Mouse (Mus musculus) cerebellum, adult 2 months (tissue): ENCODE measurements around the gene Nap1l5. TPM values are rescaled to one million over a fixed set of nuclear protein-coding genes. Genes with fewer than 3 reads are reported as not detected.
A peak's percentile ranks its signal among the peaks of the same experiment; 100 is the strongest.

Source experiments
- DNase-seq, 2 experiments: peaks; one replicate each; pipeline ENCODE4 v3.0.0; 2021
- H3K27ac ChIP-seq: fragments of 200-500 bp; 2 replicates; pipeline ENCODE4 v1.5.1; 2012; ENCODE audit warnings: low read length, control low read depth, inconsistent platforms; ENCODE audit not compliant: insufficient read depth
- H3K27me3 ChIP-seq: fragments of 200-500 bp; 2 replicates; pipeline ENCODE4 v1.6.1; 2012; ENCODE audit warnings: inconsistent platforms, mild to moderate bottlenecking, low read length, moderate library complexity; ENCODE audit not compliant: control insufficient read depth, insufficient read depth
- H3K4me1 ChIP-seq: fragments of 200-500 bp; 2 replicates; pipeline ENCODE4 v1.6.1; 2011; ENCODE audit warnings: low read length; ENCODE audit not compliant: control insufficient read depth, insufficient read depth
- H3K4me3 ChIP-seq: fragments of 200-500 bp; replicated peaks from 2 replicates; pipeline ENCODE3; 2011; ENCODE audit warnings: mild to moderate bottlenecking, low read depth, low read length, control low read depth; ENCODE audit not compliant: insufficient read depth
- CTCF ChIP-seq: fragments of 200-500 bp; IDR thresholded peaks from 2 replicates; pipeline ENCODE4 v1.5.1; 2011; ENCODE audit warnings: low read depth, mild to moderate bottlenecking, control low read depth, low read length, moderate library complexity, borderline replicate concordance; ENCODE audit not compliant: insufficient read depth
- POLR2A ChIP-seq: fragments of 200-500 bp; IDR thresholded peaks from 2 replicates; pipeline ENCODE4 v1.6.1; 2011; ENCODE audit warnings: low read length, control low read depth, borderline replicate concordance; ENCODE audit not compliant: insufficient read depth
- WGBS: fragments of 180-500 bp; shearing (Covaris S2); methylation state at CpG from one replicate; pipeline ENCODE4 v1.1.7; 2018; 5-methylcytosine and 5-hydroxymethylcytosine counted together
- polyA plus RNA-seq: library from polyadenylated mRNA; depleted of rRNA; stranded (reverse); fragments of >200 nt; gene quantifications from 2 replicates; pipeline ENCODE4 v1.2.3, GENCODE M21; 2012

Gene Nap1l5
- polyA plus RNA-seq, 1 experiment: 689 TPM

DNA sequence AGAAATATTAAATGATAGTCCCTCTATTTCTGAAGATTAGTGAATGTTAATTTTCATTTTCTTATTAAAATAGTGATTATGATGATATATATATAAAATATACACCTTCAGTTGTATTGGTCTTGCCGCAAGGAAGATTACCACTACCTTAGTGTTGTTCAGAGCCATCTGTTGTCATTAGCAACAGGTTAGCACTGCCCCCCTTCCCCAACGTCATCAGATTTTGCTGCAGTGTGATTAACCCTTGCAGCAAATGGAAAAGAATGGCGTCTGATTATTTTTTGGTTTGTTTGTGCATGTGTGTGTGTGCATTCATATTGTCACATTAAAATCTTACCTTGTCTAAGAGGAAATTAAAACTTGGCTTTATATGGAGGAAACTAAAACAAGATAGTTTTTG, 2.3 kb downstream of the Nap1l5 start:
- 35% methylated on average over 3 of the region's 3 CpGs for WGBS
- peak overlapping the region; percentile 32 for H3K4me3 ChIP-seq
- no peak overlapping the region for H3K27ac ChIP-seq
- TF ChIP-seq CTCF: no peak
- no peak for TF ChIP-seq POLR2A
- H3K4me1 ChIP-seq: peaks cover 5% of the 10 kb centered on the region; the same call in 1 of the 2 replicates
- H3K27me3 ChIP-seq: no peaks in the 10 kb centered on the region
- DNase-seq: peak; percentile 57 to 70

DNA sequence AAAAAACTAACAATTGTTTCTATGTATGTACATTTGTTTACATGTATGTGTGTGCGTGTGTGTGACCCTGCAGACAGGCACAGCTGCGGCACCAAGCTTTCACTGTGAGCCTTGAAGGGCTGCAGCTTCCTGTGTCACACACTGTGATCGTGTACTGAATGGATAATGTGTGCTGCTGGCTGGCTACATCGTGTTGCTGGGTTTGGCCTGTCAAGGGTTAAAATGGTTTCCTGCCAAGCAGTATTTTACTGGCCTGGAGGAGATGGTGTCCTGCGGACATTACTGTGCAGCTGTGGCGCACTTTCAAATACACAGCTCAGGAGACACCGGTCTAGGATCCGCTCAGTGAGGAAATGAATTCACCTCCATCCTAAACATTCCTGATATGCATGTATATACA, 3.7 kb downstream of the Nap1l5 start:
- no peak overlapping the region for H3K27ac ChIP-seq

DNA sequence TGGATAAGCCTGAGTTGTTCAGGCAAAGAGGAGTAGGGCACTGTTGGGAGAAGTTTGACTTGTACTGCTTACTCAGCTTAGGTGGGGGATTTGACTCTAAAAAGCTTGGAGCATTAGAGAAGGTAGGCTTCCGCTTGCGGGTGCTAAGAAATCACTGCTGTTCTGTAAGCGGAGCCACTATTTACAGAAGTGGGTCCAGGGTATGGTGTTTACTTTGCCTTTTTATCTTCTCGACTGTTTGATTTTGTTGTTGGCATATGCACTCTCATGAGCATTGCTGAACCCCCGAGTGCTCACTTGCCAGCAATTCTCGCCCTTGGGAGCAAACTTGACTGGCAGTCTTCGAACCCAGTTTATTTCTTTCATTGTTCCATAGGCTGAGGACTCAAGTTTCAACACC, 6.3 kb downstream of the Nap1l5 start:
- no peak overlapping the region for H3K4me3 ChIP-seq
- H3K27ac ChIP-seq: 0 out of 2 replicates have a peak overlapping the region, but pooled peaks have one; percentile 58
- peaks cover 17% of the 10 kb centered on the region; the same call in 1 of the 2 replicates for H3K4me1 ChIP-seq
- WGBS: 85% methylated on average over 7 of the region's 7 CpGs
- no peak for TF ChIP-seq POLR2A
- no peaks in the 10 kb centered on the region for H3K27me3 ChIP-seq
- DNase-seq: no peak

More for the DNA sequence above, 3.7 kb downstream of the Nap1l5 start:
- 22% methylated on average over 8 of the region's 8 CpGs for WGBS
- Histone ChIP-seq H3K27me3 (no peaks in the 10 kb centered on the region), H3K4me1 (peaks cover 10% of the 10 kb centered on the region; the same call in 1 of the 2 replicates), H3K4me3 (no peak overlapping the region)
- DNase-seq: peak; percentile 50 to 55
- TF ChIP-seq CTCF (no peak), POLR2A (no peak)

DNA sequence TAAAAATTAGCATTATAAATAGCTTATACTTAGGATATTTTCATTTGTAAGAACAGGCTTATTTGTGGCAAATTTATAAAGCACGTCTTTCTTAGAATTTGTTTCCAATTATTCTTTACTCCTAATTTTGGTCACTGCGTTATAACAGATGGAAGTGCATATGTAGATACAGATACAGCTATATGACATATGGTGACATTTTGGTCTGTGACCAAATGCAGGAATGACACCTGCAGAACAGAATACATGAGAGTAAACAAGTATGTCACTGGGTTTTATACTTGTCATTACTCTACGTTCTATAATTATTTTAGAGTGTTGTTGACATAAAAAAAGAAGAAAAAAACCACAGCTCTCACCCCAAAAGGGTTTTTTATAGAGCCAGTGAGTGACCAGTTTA, 7.8 kb downstream of the Nap1l5 start:
- Histone ChIP-seq H3K4me1 (peaks cover 17% of the 10 kb centered on the region; the same call in 1 of the 2 replicates), H3K27me3 (no peaks in the 10 kb centered on the region), H3K27ac (no peak overlapping the region), H3K4me3 (no peak overlapping the region)
- WGBS: 13% methylated on average over 3 of the region's 3 CpGs
- no peak for TF ChIP-seq CTCF
- TF ChIP-seq POLR2A: no peak
- peak in 1 of 2 experiments; percentile 79 for DNase-seq

DNA sequence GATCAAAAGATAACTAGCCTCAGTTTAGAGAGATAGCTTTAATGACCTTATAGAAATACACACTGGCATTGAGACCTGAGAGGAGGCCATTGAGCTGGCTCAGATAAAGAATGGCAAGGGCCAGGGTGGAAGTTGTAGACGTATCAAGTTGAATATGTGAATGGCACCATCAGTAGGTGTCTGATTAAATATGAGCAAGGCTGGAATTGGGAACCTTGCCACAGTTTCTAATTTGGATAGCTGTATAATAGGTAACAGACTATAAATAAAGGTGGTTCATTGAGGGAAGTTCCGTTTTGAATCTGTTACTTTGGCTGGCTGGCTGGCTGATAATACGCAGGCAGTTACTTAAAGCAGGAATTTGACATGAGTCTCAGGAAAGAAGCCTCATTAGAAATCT, 10.2 kb downstream of the Nap1l5 start:
- TF ChIP-seq POLR2A (no peak), CTCF (no peak)
- WGBS: 17% methylated on average over 3 of the region's 3 CpGs
- peak in 1 of 2 experiments; percentile 77 for DNase-seq
- no peak overlapping the region for H3K27ac ChIP-seq
- H3K27me3 ChIP-seq: no peaks in the 10 kb centered on the region
- H3K4me3 ChIP-seq: no peak overlapping the region
- peaks cover 17% of the 10 kb centered on the region; the same call in 1 of the 2 replicates for H3K4me1 ChIP-seq

DNA sequence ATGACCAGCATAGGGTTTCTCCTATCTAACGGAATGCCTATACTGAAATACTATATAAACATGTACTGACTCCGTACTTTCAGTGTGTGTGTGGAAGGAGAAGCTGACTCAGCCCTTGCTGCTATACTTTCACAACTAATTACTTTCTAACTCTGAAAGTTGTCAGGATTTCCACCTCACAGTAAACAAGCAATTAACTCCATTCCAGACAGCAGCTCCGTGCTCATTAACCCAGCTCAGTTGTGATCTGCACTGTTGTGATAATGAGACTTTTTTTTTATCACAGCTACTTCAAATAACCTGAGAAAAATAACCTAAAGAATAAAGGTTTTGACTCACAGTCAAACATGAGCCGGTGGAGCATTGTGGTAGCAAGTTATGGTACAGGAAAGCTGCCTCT, 11.9 kb downstream of the Nap1l5 start:
- 94% methylated on average over 4 of the region's 4 CpGs for WGBS
- H3K4me3 ChIP-seq: no peak overlapping the region
- no peak for DNase-seq
- H3K4me1 ChIP-seq: peaks cover 19% of the 10 kb centered on the region; the same call in 1 of the 2 replicates
- TF ChIP-seq POLR2A (no peak), CTCF (no peak)
- H3K27ac ChIP-seq: no peak overlapping the region
- H3K27me3 ChIP-seq: no peaks in the 10 kb centered on the region

DNA sequence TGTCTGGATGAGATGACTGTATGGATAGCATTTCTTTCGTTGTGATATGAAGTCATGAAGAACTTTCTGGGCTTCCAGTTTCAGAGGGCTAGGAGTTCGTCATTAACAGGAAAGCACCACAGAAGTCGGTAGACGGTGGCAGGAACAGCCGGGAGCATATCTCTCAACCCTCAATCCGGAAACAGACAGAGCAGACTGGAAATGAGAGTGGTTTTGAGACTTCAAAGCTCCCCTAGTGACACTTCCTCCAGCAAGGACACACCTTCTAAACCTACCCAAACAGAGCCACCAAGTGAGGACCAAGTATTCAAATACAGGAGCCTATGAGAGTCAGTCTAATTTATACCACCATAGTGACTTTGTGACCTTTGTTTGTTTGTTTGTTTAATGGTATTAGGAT, 13.6 kb downstream of the Nap1l5 start:
- Histone ChIP-seq H3K4me1 (peaks cover 10% of the 10 kb centered on the region; the same call in 1 of the 2 replicates), H3K27me3 (no peaks in the 10 kb centered on the region), H3K4me3 (no peak overlapping the region), H3K27ac (no peak overlapping the region)
- no peak for TF ChIP-seq POLR2A
- no peak for TF ChIP-seq CTCF
- 93% methylated on average over 6 of the region's 6 CpGs for WGBS
- DNase-seq: no peak

DNA sequence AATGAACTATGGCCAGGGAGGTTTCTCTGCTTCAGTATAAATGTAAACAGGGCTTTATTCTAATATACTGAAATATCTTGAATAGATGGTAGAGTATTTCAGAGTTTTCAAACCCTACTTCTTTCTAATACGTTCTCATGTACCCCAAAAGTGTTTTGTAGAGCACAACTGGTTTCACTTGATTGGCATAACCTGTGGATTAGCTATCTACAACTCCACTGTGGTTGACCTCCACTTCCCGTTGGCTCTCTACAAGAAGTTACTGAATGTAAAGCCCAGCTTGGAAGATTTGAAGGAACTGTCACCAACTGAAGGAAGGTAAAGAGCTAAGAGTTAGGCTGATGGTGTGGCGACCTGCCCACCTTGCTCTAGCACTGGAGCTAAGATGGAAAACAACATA, 17.0 kb downstream of the Nap1l5 start:
- H3K27ac ChIP-seq: no peak overlapping the region
- no peaks in the 10 kb centered on the region for H3K27me3 ChIP-seq
- WGBS: 84% methylated on average over 3 of the region's 3 CpGs
- no peak for TF ChIP-seq POLR2A
- TF ChIP-seq CTCF: no peak
- DNase-seq: no peak
- 0 out of 2 replicates have a peak, but pooled peaks cover 3% of the 10 kb centered on the region for H3K4me1 ChIP-seq
- no peak overlapping the region for H3K4me3 ChIP-seq

DNA sequence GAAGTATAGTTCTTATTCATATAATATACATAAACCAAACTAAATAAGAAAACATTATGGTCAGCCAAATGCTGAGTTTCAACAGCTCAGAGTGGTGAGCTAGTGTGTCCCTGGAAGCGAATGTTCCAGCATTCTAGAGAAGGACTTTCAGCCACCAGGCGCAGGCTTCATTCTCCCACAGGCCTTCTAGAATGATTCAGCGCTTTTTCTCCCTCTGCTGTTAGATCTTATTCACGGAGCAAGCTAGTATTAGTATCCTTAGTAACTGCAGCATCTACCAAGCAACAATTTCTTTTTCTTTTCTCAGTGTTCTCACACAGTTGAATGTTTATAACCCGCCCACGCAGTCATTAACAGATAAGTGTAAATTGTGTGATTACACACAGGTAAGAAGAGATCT, 24.6 kb downstream of the Nap1l5 start:
- Histone ChIP-seq H3K4me3 (no peak overlapping the region), H3K27me3 (no peaks in the 10 kb centered on the region), H3K27ac (no peak overlapping the region), H3K4me1 (peaks cover 9% of the 10 kb centered on the region)
- no peak for DNase-seq
- TF ChIP-seq POLR2A (no peak), CTCF (no peak)
- 74% methylated on average over 6 of the region's 6 CpGs for WGBS
